ENCODE assay signal across 8 mouse cellular contexts in the genomic region with DNA sequence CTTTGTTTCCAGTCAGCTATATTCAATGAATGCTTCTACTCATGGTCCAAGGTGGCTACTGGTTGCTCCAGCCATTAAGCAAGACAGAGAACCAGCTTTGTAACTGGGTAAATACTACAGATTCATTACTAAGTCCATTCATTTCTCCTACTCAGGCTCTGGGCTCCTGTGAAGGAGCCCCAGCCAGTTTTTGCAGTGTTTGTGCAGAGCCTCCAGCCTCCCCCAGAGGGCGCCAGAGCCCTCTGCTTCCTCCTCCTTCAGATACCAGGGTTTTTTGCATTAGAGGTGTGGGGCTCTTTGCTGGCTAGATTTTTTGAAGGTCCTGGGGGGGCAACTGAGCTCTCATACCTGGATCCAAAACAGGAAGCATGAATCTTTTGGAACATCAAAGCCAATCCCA. TPM values are rescaled to one million over a fixed set of nuclear protein-coding genes. Genes with fewer than 3 reads are reported as not detected.
DNase-seq lines count a peak whose midpoint lies in the region; ATAC-seq and TF ChIP-seq lines count a peak whose summit lies in the region.

No protein-coding gene starts in this region.

- no peaks in the 10 kb centered on the region for H3K27me3 ChIP-seq in heart, embryonic 12.5 days (replicated peaks)
- no peaks in the 10 kb centered on the region for H3K27me3 ChIP-seq in hindbrain, embryonic 16.5 days (replicated peaks; ENCODE audit: control insufficient read depth, insufficient read depth, low read length)

- ATAC-seq in heart, embryonic 12.5 days (ENCODE audit: insufficient number of reproducible peaks, low FRiP score), result no peak
- peak; percentile 73 for ATAC-seq in hindbrain, embryonic 16.5 days

- H3K4me2 ChIP-seq in heart, embryonic 12.5 days, result no peak overlapping the region
- H3K4me2 ChIP-seq in hindbrain, embryonic 16.5 days (ENCODE audit: low read length), result no peak overlapping the region

- WGBS in heart, embryonic 12.5 days, result 3% methylated on average over 1 of the region's 1 CpGs
- WGBS in hindbrain, embryonic 16.5 days, result 0% methylated on average over 1 of the region's 1 CpGs

- DNase-seq in heart, adult 11 months, result peak; percentile 97
- DNase-seq in cerebellum, adult 8-10 months, result peak; percentile 63
- DNase-seq in frontal cortex, adult 2 months (ENCODE audit: extremely low spot score in 1 of 2, low spot score in 1 of 2), result peak; percentile 37 to 89
- peak; percentile 74 to 85 for DNase-seq in left cerebral cortex, adult 2 months (ENCODE audit: extremely low spot score in 1 of 2, low spot score in 2 of 2)
- DNase-seq in mesoderm, embryonic 11.5 days (ENCODE audit: low read depth, low spot score), result peak; percentile 84
- peak; percentile 66 for DNase-seq in right cerebral cortex, postnatal 4 days

- intact Hi-C loops in left cerebral cortex, adult 2 months (cut with DNase I), result loop anchor here (1.0 to 10.0 kb wide), 5 partner anchors 48 to 420 kb away; partner anchors contain the start of gene 1700037H04Rik

- no peak overlapping the region for H3K4me3 ChIP-seq in heart, embryonic 12.5 days
- H3K4me3 ChIP-seq in hindbrain, embryonic 16.5 days (ENCODE audit: low read length), result no peak overlapping the region
- no peak overlapping the region for H3K4me3 ChIP-seq in left cerebral cortex, adult 2 months

- H3K36me3 ChIP-seq in heart, embryonic 12.5 days, result no peaks in the 10 kb centered on the region
- H3K36me3 ChIP-seq in hindbrain, embryonic 16.5 days (ENCODE audit: control insufficient read depth, insufficient read depth, low read length), result no peaks in the 10 kb centered on the region

- peaks cover 10% of the 10 kb centered on the region; the same call in 1 of the 2 replicates for H3K4me1 ChIP-seq in heart, embryonic 12.5 days (replicated peaks)
- H3K4me1 ChIP-seq in hindbrain, embryonic 16.5 days (ENCODE audit: control insufficient read depth, insufficient read depth, low read depth, low read length), result no peaks in the 10 kb centered on the region

- H3K9me3 ChIP-seq in heart, embryonic 12.5 days (replicated peaks), result no peaks in the 10 kb centered on the region
- no peaks in the 10 kb centered on the region for H3K9me3 ChIP-seq in hindbrain, embryonic 16.5 days (ENCODE audit: control insufficient read depth, low read length)

- TF ChIP-seq CTCF in left cerebral cortex, adult 2 months (IDR thresholded peaks at IDR 0.05), result peak; percentile 100

- H3K27ac ChIP-seq in heart, embryonic 12.5 days (ENCODE audit: poor library complexity, severe bottlenecking), result no peak overlapping the region
- no peak overlapping the region for H3K27ac ChIP-seq in hindbrain, embryonic 16.5 days (ENCODE audit: low read depth, low read length)
- no peak overlapping the region for H3K27ac ChIP-seq in left cerebral cortex, adult 2 months

- no peak overlapping the region for H3K9ac ChIP-seq in heart, embryonic 12.5 days
- H3K9ac ChIP-seq in hindbrain, embryonic 16.5 days (ENCODE audit: low read depth, low read length), result no peak overlapping the region

RNA-seq across cellular contexts. Expression of gene Siglec1, which starts 8.3 kb away (rescaled TPM):
- 0.08 and 0.14 TPM in 2 replicates for polyA plus RNA-seq in heart, embryonic 12.5 days (2016; fragmentation: Nextera tagmentation; extraction: Ambion mirVana)
- polyA plus RNA-seq in frontal cortex, adult 2 months (2012; rRNA removed), result 0.23 and 0.38 TPM in 2 replicates
- polyA plus RNA-seq in hindbrain, embryonic 16.5 days (2015; fragmentation: Nextera tagmentation; extraction: Ambion mirVana), result 0.15 and 0.24 TPM in 2 replicates
- under 1 TPM; 0.44 to 0.45 TPM for total RNA-seq in left cerebral cortex, adult 2 months (2021)

RNA-seq across cellular contexts. Expression of gene Adam33, which starts 31.2 kb away (rescaled TPM):
- 9.8 and 12.0 TPM in 2 replicates for polyA plus RNA-seq in heart, embryonic 12.5 days (2016; fragmentation: Nextera tagmentation; extraction: Ambion mirVana)
- polyA plus RNA-seq in frontal cortex, adult 2 months (2012; rRNA removed), result 16.5 and 18.5 TPM in 2 replicates
- polyA plus RNA-seq in hindbrain, embryonic 16.5 days (2015; fragmentation: Nextera tagmentation; extraction: Ambion mirVana), result 1.6 and 2.3 TPM in 2 replicates
- 1 to 10 TPM; 8.9 to 9.6 TPM for total RNA-seq in left cerebral cortex, adult 2 months (2021)

RNA-seq across cellular contexts. Expression of gene Hspa12b, which starts 32.3 kb away (rescaled TPM):
- polyA plus RNA-seq in heart, embryonic 12.5 days (2016; fragmentation: Nextera tagmentation; extraction: Ambion mirVana), result 8.7 and 8.9 TPM in 2 replicates
- polyA plus RNA-seq in frontal cortex, adult 2 months (2012; rRNA removed), result 9.7 and 10.5 TPM in 2 replicates
- 6.5 and 6.9 TPM in 2 replicates for polyA plus RNA-seq in hindbrain, embryonic 16.5 days (2015; fragmentation: Nextera tagmentation; extraction: Ambion mirVana)
- 10 to 100 TPM; 10.1 to 12.8 TPM for total RNA-seq in left cerebral cortex, adult 2 months (2021)

RNA-seq across cellular contexts. Expression of gene Gm11037, which starts 38.5 kb away (rescaled TPM):
- not detected in 2 replicates for polyA plus RNA-seq in heart, embryonic 12.5 days (2016; fragmentation: Nextera tagmentation; extraction: Ambion mirVana)
- polyA plus RNA-seq in frontal cortex, adult 2 months (2012; rRNA removed), result not detected in 2 replicates
- not detected in 2 replicates for polyA plus RNA-seq in hindbrain, embryonic 16.5 days (2015; fragmentation: Nextera tagmentation; extraction: Ambion mirVana)
- total RNA-seq in left cerebral cortex, adult 2 months (2021), result not detected

RNA-seq across cellular contexts. Expression of gene Gfra4, which starts 51.9 kb away (rescaled TPM):
- polyA plus RNA-seq in heart, embryonic 12.5 days (2016; fragmentation: Nextera tagmentation; extraction: Ambion mirVana), result 3.3 and 3.8 TPM in 2 replicates
- 174 and 189 TPM in 2 replicates for polyA plus RNA-seq in frontal cortex, adult 2 months (2012; rRNA removed)
- 48.4 and 53.5 TPM in 2 replicates for polyA plus RNA-seq in hindbrain, embryonic 16.5 days (2015; fragmentation: Nextera tagmentation; extraction: Ambion mirVana)
- total RNA-seq in left cerebral cortex, adult 2 months (2021), result 10 to 100 TPM; 50.3 to 55.3 TPM
